Mouse (Mus musculus): ENCODE measurements around the gene Cnot10. TPM values are rescaled to one million over a fixed set of nuclear protein-coding genes. Genes with fewer than 3 reads are reported as not detected.

Gene Cnot10
- polyA plus RNA-seq, 1 experiment from 2014 or later = 64.7 TPM

DNA sequence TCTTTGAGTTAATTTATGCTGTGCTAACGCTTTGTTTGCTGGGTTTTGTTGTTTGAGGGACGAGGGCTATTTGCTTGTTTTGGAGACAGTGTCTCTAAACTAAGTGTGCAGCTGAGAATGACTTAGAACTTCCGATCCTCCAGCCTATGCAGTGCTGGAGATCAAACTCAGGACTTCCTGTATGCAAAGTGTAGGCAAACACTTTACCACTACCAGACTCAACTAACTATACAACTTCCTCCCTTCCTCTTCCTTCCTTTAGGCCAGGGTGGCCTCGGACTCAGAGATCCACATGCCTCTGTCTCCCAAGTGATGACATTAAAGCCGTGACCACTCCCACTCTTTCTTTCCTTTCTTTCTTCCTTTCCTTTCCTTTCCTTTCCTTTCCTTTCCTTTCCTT lies 66.5 kb downstream of the Cnot10 start:
- Histone ChIP-seq H3K36me3 (ENCODE audit: control insufficient read depth, insufficient read depth, low read length) (no peaks in the 10 kb centered on the region), H3K4me2 (ENCODE audit: low read depth, low read length) (no peak overlapping the region), H3K4me1 (replicated peaks; ENCODE audit: control insufficient read depth, insufficient read depth, low read length) (no peaks in the 10 kb centered on the region), H3K9me3 (ENCODE audit: control insufficient read depth, low read length) (no peaks in the 10 kb centered on the region), H3K27me3 (ENCODE audit: control insufficient read depth, insufficient read depth, low read depth, low read length) (no peaks in the 10 kb centered on the region), H3K4me3 (ENCODE audit: low read length) (no peak overlapping the region), H3K27ac (ENCODE audit: low read length) (no peak overlapping the region), H3K9ac (ENCODE audit: low read length) (no peak overlapping the region)
- ATAC-seq (ENCODE audit: low read depth) = no peak
- WGBS = 39% methylated on average over 5 of the region's 5 CpGs

DNA sequence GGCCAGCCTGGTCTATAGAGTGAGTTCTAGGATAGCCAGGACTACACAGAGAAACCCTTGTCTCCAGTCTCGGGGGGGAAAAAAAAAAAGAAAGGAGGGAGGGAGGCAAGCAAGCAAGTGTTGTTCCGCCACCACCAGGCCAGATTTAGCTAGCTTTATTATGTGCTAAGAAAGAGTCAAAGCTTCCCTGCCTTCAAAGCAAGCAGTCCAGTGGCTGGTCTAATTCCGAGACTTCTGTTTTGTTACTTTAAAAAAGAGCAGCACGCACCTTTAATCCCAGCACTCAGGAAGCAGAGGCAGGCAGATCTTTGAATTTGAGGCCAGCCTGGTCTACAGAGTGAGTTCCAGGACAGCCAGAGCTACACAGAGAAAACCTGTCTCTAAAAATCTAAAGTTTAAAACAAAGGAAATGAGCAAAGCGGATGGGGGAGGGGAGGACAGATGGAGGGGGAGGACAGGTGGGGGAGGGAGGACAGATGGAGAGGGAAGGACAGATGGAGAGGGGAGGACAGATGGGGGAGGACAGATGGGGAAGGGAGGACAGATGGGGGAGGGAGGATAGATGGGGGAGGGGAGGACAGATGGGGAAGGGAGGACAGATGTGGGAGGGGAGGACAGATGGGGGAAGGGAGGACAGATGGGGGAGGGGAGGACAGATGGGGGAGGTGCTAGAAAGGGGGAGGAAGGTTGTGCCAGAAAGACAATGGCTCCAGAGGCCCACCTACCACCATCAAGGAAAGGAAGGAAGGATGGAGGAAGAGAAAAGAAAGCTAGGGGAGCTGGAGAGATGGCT lies 71.1 kb downstream of the Cnot10 start:
- Histone ChIP-seq H3K4me1 (replicated peaks; ENCODE audit: control insufficient read depth, insufficient read depth, low read length) (0 out of 2 replicates have a peak, but pooled peaks cover 3% of the 10 kb centered on the region), H3K9ac (ENCODE audit: low read length) (no peak overlapping the region), H3K9me3 (ENCODE audit: control insufficient read depth, low read length) (no peaks in the 10 kb centered on the region), H3K4me2 (ENCODE audit: low read depth, low read length) (no peak overlapping the region), H3K4me3 (ENCODE audit: low read length) (no peak overlapping the region), H3K27ac (ENCODE audit: low read length) (no peak overlapping the region), H3K36me3 (ENCODE audit: control insufficient read depth, insufficient read depth, low read length) (no peaks in the 10 kb centered on the region), H3K27me3 (ENCODE audit: control insufficient read depth, insufficient read depth, low read depth, low read length) (no peaks in the 10 kb centered on the region)
- no peak for ATAC-seq (ENCODE audit: low read depth)
- WGBS = 75% methylated on average over 5 of the region's 5 CpGs

DNA sequence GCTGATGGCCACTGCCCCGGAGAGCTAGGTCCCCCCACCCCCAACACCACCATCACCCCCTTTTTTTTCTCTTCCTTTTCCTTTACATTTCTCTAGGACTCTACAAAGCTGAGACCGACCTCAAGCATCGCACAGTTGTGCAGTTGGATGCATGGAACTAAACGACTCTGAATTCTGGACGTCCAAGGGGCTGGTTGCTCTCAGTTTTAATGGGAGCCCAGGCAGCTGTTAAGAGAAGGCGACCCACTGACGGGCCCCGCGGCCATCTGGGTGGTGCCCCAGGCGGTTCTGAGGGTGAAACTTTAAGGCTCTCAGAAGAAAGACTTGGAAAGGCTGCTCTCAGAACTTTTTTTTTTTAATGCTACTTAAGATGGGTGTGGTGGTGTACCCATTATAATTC lies 75.3 kb downstream of the Cnot10 start:
- Histone ChIP-seq H3K27ac (ENCODE audit: low read length) (peak overlapping the region; percentile 76), H3K9me3 (ENCODE audit: control insufficient read depth, low read length) (no peaks in the 10 kb centered on the region), H3K27me3 (ENCODE audit: control insufficient read depth, insufficient read depth, low read depth, low read length) (peaks cover 5% of the 10 kb centered on the region), H3K4me1 (replicated peaks; ENCODE audit: control insufficient read depth, insufficient read depth, low read length) (peaks cover 6% of the 10 kb centered on the region; the same call in 1 of the 2 replicates), H3K4me2 (ENCODE audit: low read depth, low read length) (peak overlapping the region; percentile 85), H3K4me3 (ENCODE audit: low read length) (peak overlapping the region; percentile 62), H3K36me3 (ENCODE audit: control insufficient read depth, insufficient read depth, low read length) (no peaks in the 10 kb centered on the region), H3K9ac (ENCODE audit: low read length) (peak overlapping the region; percentile 75)
- no peak for ATAC-seq (ENCODE audit: low read depth)
- WGBS = under 1% methylated on average over 10 of the region's 10 CpGs

DNA sequence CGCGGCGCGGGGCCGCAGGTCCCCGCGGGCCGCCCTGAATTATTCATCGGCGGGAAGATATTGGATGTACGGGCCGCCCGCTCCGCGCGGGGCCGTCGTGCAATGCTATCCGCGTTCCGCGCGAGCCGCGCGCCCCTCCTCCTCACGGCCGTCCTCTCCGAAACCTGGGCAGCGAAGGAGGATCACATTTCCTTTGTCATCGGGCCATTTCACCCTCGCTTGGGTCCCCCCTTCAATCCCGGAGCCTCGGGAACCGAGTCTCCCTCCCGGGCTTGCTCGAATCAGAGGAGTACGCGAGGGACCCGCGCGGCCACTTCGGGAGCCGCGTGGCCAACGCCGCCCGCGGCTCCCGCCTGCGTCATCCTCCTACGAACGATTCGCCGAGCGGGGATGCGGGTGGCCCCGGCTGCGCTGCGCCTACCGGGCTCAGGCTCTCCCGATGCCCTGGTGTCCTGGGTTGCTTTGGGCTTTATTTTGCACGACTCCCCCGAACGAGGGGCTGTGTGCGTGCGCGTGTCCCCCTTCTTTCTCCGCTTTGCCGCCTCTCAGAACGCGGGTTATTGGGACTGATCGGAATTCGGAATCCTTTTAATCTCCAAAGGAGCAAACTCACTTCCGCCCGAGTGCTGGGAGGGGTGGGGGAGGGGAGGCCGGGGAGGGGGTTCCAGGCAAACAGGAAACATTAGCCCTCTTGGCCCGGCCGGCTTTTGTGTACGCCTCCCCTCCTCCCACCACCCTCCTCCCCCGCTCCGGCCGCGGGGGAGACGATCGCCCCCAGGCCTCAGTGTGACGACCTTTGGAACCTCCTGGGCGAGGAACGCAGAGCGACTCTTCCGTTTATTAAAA lies 76.0 kb downstream of the Cnot10 start, which contains the start of gene Trim71:
TSS of gene Trim71 (minus strand) at position 609 of the 846 bp plus-strand sequence.
- Histone ChIP-seq H3K36me3 (ENCODE audit: control insufficient read depth, insufficient read depth, low read length) (no peaks in the 10 kb centered on the region), H3K9ac (ENCODE audit: low read length) (peak within 1 kb of the TSS; percentile 75), H3K4me2 (ENCODE audit: low read depth, low read length) (peak within 1 kb of the TSS; percentile 85), H3K27ac (ENCODE audit: low read length) (peak within 1 kb of the TSS; percentile 76), H3K9me3 (ENCODE audit: control insufficient read depth, low read length) (no peaks in the 10 kb centered on the region), H3K4me1 (replicated peaks; ENCODE audit: control insufficient read depth, insufficient read depth, low read length) (peaks cover 6% of the 10 kb centered on the region; the same call in 1 of the 2 replicates), H3K4me3 (ENCODE audit: low read length) (peak within 1 kb of the TSS; percentile 62), H3K27me3 (ENCODE audit: control insufficient read depth, insufficient read depth, low read depth, low read length) (peaks cover 5% of the 10 kb centered on the region)
- ATAC-seq (ENCODE audit: low read depth) = peak; percentile 47
- under 1% methylated on average over 81 of the region's 91 CpGs for WGBS

DNA sequence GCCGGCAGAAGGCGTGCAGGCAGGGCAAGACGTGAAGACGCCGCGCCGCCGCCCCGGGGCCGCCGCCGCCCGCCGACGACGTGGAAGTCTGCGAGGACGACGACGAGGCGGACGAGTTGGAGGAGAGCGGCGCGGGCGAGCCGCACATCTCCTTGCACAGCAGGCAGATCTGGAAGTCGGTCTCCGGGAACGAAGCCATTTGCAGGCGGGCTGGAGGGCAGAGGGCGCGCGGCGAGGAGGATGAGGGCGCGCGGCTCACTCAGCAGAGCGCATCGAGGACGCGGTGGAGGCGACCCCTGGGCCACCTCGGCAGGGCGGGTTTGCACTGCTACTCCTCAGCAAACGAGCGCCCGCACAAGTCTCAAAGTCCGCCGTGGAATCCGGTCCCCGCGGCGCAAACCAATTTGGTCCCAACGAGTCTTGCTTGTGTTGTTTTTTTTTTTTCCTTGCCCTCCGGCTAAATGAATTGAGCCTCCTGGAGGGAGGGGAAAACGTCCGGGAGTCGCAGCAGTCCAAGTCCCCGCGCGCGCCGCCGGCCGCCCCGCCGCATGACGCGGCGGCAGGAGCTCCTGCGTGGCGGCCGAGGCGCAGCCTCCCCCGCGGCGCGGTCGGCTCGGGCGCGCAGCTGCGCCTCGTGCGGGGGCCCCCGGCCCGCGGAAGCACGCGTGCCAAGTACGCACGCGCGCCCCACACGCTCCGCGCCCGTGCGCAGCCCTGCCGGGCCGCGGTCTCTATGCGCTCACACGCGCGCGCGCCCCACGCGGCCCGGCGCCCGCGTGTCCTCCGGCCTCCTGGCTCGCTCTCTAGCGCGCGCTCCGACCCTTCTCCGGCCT lies 76.8 kb downstream of the Cnot10 start:
- H3K27me3 ChIP-seq (ENCODE audit: control insufficient read depth, insufficient read depth, low read depth, low read length) = peaks cover 5% of the 10 kb centered on the region
- peak overlapping the region; percentile 75 for H3K9ac ChIP-seq (ENCODE audit: low read length)
- H3K9me3 ChIP-seq (ENCODE audit: control insufficient read depth, low read length) = no peaks in the 10 kb centered on the region
- H3K4me1 ChIP-seq (replicated peaks; ENCODE audit: control insufficient read depth, insufficient read depth, low read length) = peaks cover 6% of the 10 kb centered on the region; the same call in 1 of the 2 replicates
- peak overlapping the region; percentile 85 for H3K4me2 ChIP-seq (ENCODE audit: low read depth, low read length)
- H3K27ac ChIP-seq (ENCODE audit: low read length) = peak overlapping the region; percentile 76
- peak; percentile 13 for ATAC-seq (ENCODE audit: low read depth)
- WGBS = under 1% methylated on average over 114 of the region's 122 CpGs
- no peaks in the 10 kb centered on the region for H3K36me3 ChIP-seq (ENCODE audit: control insufficient read depth, insufficient read depth, low read length)
- peak overlapping the region; percentile 62 for H3K4me3 ChIP-seq (ENCODE audit: low read length)

DNA sequence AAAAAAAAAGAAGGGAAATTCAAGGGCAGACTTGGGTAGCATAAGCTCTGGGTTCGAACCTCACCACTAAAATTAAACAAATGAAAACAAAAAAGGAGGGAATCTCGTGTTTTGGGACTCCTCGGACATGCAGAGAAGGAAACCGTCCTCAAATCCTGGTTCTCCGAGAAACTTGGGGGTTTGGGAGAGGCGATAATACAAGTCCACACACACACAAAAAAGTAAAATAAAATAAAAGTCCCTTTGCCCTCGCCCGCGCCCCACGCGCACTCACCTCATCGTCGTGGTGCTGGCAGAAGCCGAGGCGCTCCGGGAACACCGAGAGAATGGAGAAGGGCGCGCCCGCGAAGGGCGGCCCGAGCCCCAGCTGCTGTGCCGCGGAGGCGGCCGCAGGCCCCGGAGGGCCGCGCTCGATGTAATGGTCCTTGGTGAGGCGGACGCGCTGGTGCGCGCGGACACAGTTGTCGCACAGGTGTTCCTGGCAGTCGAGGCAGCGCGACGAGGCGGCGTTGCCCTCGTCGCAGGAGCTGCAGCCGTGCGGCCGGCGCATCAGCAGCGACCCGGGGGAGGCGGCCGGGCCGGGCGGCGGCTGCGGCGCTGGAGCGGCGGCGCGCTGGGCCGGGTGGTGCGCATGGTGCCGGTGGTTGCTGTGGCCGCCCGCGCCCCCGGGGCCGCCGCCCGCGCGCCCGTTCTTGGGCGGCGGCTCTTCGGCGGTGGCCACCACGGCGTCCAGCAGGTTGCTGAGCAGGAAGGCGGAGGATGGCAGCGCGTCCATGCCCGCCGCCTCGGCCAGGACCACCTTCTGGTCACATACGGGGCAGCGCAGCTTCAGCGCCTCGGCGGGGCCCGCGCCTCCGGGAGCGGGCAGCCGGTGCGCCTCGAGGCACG lies 77.7 kb downstream of the Cnot10 start:
- Histone ChIP-seq H3K9me3 (ENCODE audit: control insufficient read depth, low read length) (no peaks in the 10 kb centered on the region), H3K9ac (ENCODE audit: low read length) (peak overlapping the region; percentile 75), H3K27me3 (ENCODE audit: control insufficient read depth, insufficient read depth, low read depth, low read length) (peaks cover 5% of the 10 kb centered on the region), H3K27ac (ENCODE audit: low read length) (peak overlapping the region; percentile 15; the same call in 1 of the 2 replicates), H3K4me2 (ENCODE audit: low read depth, low read length) (peak overlapping the region; percentile 85), H3K4me3 (ENCODE audit: low read length) (peak overlapping the region; percentile 62), H3K4me1 (replicated peaks; ENCODE audit: control insufficient read depth, insufficient read depth, low read length) (peaks cover 6% of the 10 kb centered on the region; the same call in 1 of the 2 replicates), H3K36me3 (ENCODE audit: control insufficient read depth, insufficient read depth, low read length) (no peaks in the 10 kb centered on the region)
- WGBS = under 1% methylated on average over 61 of the region's 101 CpGs
- ATAC-seq (ENCODE audit: low read depth) = peak; percentile 18; the same call in 1 of the 2 replicates

DNA sequence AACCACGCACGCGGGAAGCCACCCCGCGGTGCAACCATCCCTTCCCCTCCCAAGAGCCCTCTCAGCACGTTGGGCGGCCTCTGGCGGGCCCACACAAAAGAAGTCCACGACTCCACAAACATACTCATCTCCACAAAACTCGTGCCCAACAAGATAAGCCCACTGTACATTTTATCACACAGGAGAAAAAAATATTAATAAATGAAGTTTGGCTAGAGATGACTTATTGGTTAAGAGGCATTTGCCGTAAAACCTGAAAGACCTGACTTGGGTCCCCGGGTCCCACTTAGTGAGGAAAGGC lies 78.4 kb downstream of the Cnot10 start:
- Histone ChIP-seq H3K4me2 (ENCODE audit: low read depth, low read length) (peak overlapping the region; percentile 85), H3K9me3 (ENCODE audit: control insufficient read depth, low read length) (no peaks in the 10 kb centered on the region), H3K9ac (ENCODE audit: low read length) (peak overlapping the region; percentile 75), H3K4me3 (ENCODE audit: low read length) (peak overlapping the region; percentile 62), H3K36me3 (ENCODE audit: control insufficient read depth, insufficient read depth, low read length) (no peaks in the 10 kb centered on the region), H3K27me3 (ENCODE audit: control insufficient read depth, insufficient read depth, low read depth, low read length) (peaks cover 5% of the 10 kb centered on the region), H3K4me1 (replicated peaks; ENCODE audit: control insufficient read depth, insufficient read depth, low read length) (peaks cover 8% of the 10 kb centered on the region; the same call in 1 of the 2 replicates), H3K27ac (ENCODE audit: low read length) (no peak overlapping the region)
- WGBS = 2% methylated on average over 12 of the region's 12 CpGs
- ATAC-seq (ENCODE audit: low read depth) = no peak

All from lung, embryonic 16.5 days (tissue).